Mouse (Mus musculus): ENCODE results near the gene Pla2g4e. TPM values are rescaled to one million over a fixed set of nuclear protein-coding genes. Genes with fewer than 3 reads are reported as not detected.

The Pla2g4e gene
- polyA plus RNA-seq (2015; fragmentation: Nextera tagmentation; extraction: Ambion mirVana): not detected in 2 replicates

DNA sequence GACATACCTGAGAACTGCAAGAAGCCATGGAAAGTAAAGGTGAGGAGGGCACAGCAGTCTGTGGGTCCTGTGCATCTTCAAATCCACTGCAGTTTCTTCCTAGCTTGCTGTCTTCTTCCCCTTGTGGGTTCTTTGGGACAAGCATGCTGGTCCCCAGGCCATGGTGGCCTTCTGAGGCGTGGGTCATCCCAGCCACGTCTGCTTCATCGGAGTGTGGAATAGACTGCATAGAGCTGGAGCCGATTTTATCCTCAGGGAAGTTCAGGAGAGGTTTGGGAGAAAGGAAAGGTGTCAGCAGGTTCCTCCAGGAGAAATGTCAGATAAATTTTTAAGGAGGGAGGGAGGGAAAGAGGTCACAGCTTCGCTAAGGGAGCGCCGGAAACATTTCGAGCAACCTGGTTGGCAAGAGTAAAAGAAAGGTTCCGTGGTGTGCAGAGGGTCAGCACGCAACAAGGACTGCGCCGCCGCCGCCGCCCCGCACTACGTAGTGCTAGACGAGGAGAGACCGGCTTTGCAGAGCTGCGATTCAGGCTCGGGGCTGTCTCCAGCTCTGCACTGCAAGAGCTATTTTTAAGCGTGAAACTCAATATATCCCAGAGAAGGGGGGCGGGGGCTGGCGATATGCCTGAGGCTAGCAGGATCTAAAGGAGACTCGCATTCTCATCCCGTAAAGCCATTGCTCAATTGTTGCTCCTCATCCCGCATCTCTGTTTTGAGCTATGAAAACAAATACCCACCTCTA is at the start of gene Pla2g4e:
Pla2g4e (minus strand) TSS at position 657 of the 742 bp plus-strand sequence.

DNA sequence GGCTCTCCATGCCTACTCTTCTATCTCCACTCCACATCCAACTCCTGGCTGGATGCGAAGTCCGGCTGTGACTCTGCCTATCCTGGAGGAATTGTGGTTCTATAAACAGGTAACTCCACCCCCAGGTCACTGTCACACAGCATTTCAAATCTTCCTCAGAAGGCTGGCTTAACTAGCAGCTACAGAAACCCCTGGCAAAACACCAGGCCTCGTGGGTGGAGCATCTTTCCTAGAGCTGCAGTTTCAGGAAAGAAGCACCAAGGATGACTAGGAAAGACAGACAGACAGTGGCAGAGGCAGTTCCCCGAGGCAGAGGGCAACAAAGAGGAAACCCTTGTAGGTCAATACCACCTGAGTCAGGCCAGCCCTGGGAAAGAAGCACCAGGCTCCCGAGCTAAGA is 43.9 kb upstream of the Pla2g4e start, which contains the start of gene Pla2g4d:
Pla2g4d (minus strand) TSS at position 203 of the 400 bp plus-strand sequence.

DNA sequence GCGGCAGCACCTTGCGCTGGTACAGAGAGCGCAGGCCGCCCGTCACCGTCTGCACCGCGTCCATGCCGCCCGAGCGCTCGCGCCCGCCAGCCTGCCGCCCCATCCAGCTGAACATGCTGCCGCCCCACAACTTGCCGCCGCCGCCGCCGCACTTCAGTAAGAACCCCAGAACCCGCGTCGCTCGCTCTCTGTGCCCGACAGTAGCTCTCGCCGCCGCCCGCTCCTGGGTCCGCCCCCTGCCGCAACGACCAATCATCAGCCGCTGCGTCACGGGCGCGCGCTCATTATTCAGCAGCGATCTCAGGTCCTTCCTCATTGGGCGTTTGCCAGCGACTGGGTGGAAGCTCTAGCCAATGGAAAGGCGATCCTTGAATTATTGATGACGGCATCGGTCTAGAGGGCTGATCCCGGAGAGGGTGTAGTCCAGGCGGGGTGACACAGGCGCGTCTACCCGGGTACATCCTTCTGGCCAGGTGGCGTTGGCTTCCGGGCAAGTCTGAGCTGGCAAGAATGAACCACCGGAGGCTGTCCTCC is 90.7 kb downstream of the Pla2g4e start, which contains the start of gene Ehd4:
Ehd4 (minus strand) TSS at position 246 of the 534 bp plus-strand sequence.

Other genes with a start within 250 kb of the Pla2g4e start
- 10.8 and 11.7 TPM in 2 replicates for gene Jmjd7, start 217.9 kb downstream of the Pla2g4e start, polyA plus RNA-seq (2015; fragmentation: Nextera tagmentation; extraction: Ambion mirVana)
- gene Gm28042, start 217.8 kb downstream of the Pla2g4e start, polyA plus RNA-seq (2015; fragmentation: Nextera tagmentation; extraction: Ambion mirVana): 0.29 and 0.42 TPM in 2 replicates
- gene Pla2g4b, start 211.9 kb downstream of the Pla2g4e start, polyA plus RNA-seq (2015; fragmentation: Nextera tagmentation; extraction: Ambion mirVana): 0.04 and 0.44 TPM in 2 replicates
- 32.0 and 46.9 TPM in 2 replicates for gene Ehd4, start 90.7 kb downstream of the Pla2g4e start, polyA plus RNA-seq (2015; fragmentation: Nextera tagmentation; extraction: Ambion mirVana)
- not detected in 2 replicates for gene Pla2g4d, start 43.9 kb upstream of the Pla2g4e start, polyA plus RNA-seq (2015; fragmentation: Nextera tagmentation; extraction: Ambion mirVana)
- 0.06 and 0.16 TPM in 2 replicates for gene Pla2g4f, start 68.8 kb upstream of the Pla2g4e start, polyA plus RNA-seq (2015; fragmentation: Nextera tagmentation; extraction: Ambion mirVana)
- gene Vps39, start 107.8 kb upstream of the Pla2g4e start, polyA plus RNA-seq (2015; fragmentation: Nextera tagmentation; extraction: Ambion mirVana): 9.7 and 10.5 TPM in 2 replicates
- 10.0 and 10.6 TPM in 2 replicates for gene Ganc, start 158.6 kb upstream of the Pla2g4e start, polyA plus RNA-seq (2015; fragmentation: Nextera tagmentation; extraction: Ambion mirVana)
- gene Tmem87a, start 158.8 kb upstream of the Pla2g4e start, polyA plus RNA-seq (2015; fragmentation: Nextera tagmentation; extraction: Ambion mirVana): 6.8 and 7.7 TPM in 2 replicates
- 2.6 and 2.9 TPM in 2 replicates for gene Capn3, start 210.7 kb upstream of the Pla2g4e start, polyA plus RNA-seq (2015; fragmentation: Nextera tagmentation; extraction: Ambion mirVana)